Mouse (Mus musculus) kidney, adult 2 months (tissue): ENCODE measurements around the gene Mcur1. TPM values are rescaled to one million over a fixed set of nuclear protein-coding genes. Genes with fewer than 3 reads are reported as not detected.
A peak's percentile ranks its signal among the peaks of the same experiment; 100 is the strongest.

Experiments
- DNase-seq: peaks from one replicate; pipeline ENCODE4 v3.0.0; 2021
- H3K27ac ChIP-seq: fragments of 200-500 bp; 2 replicates; pipeline ENCODE4 v1.5.1; 2012; ENCODE audit warnings: low read depth, low read length, control low read depth, inconsistent platforms; ENCODE audit not compliant: insufficient read depth
- H3K27me3 ChIP-seq: fragments of 200-500 bp; replicated peaks from 2 replicates; pipeline ENCODE4 v1.6.1; 2012; ENCODE audit warnings: mild to moderate bottlenecking, moderate library complexity, low read length, inconsistent platforms; ENCODE audit not compliant: control insufficient read depth, insufficient read depth
- H3K36me3 ChIP-seq: fragments of 200-500 bp; 2 replicates; pipeline ENCODE4 v1.6.1; 2012; ENCODE audit warnings: mild to moderate bottlenecking, moderate library complexity, low read length, inconsistent platforms; ENCODE audit not compliant: control insufficient read depth, insufficient read depth
- H3K4me1 ChIP-seq: fragments of 200-500 bp; 2 replicates; pipeline ENCODE4 v1.6.1; 2011; ENCODE audit warnings: low read length; ENCODE audit not compliant: control insufficient read depth, insufficient read depth
- H3K4me3 ChIP-seq: fragments of 200-500 bp; 2 replicates; pipeline ENCODE4 v1.5.1; 2011; ENCODE audit warnings: mild to moderate bottlenecking, low read depth, low read length, control low read depth; ENCODE audit not compliant: insufficient read depth
- CTCF ChIP-seq: fragments of 200-500 bp; conservative IDR thresholded peaks from 2 replicates; pipeline ENCODE4 v1.5.1; 2011; ENCODE audit warnings: low read depth, mild to moderate bottlenecking, control low read depth, low read length, moderate library complexity, mixed read lengths; ENCODE audit not compliant: insufficient read depth, insufficient read length
- POLR2A ChIP-seq: fragments of 200-500 bp; IDR thresholded peaks from one replicate; pipeline ENCODE4 v1.6.1; 2011; ENCODE audit warnings: low read depth, low read length, control low read depth
- WGBS: fragments of 180-500 bp; shearing (Covaris S2); methylation state at CpG from one replicate; pipeline ENCODE4 v1.1.7; 2018; 5-methylcytosine and 5-hydroxymethylcytosine counted together
- polyA plus RNA-seq: library from polyadenylated mRNA; depleted of rRNA; stranded (reverse); fragments of >200 nt; gene quantifications from 2 replicates; pipeline ENCODE4 v1.2.3, GENCODE M21; 2012

Mcur1 gene
- polyA plus RNA-seq, 1 experiment, result 87.2 TPM

GRCm38 (mm10) chr13:43516119-43516518 is 43.9 kb downstream of the Mcur1 start:
- no peak overlapping the region for H3K4me3 ChIP-seq
- H3K27ac ChIP-seq, result no peak overlapping the region
- no peaks in the 10 kb centered on the region for H3K4me1 ChIP-seq
- TF ChIP-seq POLR2A (no peak), CTCF (no peak)
- DNase-seq, result no peak
- no peaks in the 10 kb centered on the region for H3K27me3 ChIP-seq
- 93% methylated on average over 5 of the region's 5 CpGs for WGBS
- no peaks in the 10 kb centered on the region for H3K36me3 ChIP-seq

- 79% methylated on average over 8 of the region's 8 CpGs for WGBS
- TF ChIP-seq POLR2A (no peak), CTCF (no peak)
Observed at GRCm38 (mm10) chr13:43514950-43515358, 45.0 kb downstream of the Mcur1 start.

GRCm38 (mm10) chr13:43512736-43513135 is 47.3 kb downstream of the Mcur1 start:
- Histone ChIP-seq H3K36me3 (no peaks in the 10 kb centered on the region), H3K4me1 (0 out of 2 replicates have a peak, but pooled peaks cover 2% of the 10 kb centered on the region), H3K27ac (no peak overlapping the region), H3K27me3 (no peaks in the 10 kb centered on the region), H3K4me3 (no peak overlapping the region)
- DNase-seq, result no peak
- TF ChIP-seq CTCF (no peak), POLR2A (no peak)
- 92% methylated on average over 3 of the region's 3 CpGs for WGBS

More at GRCm38 (mm10) chr13:43514950-43515358, 45.0 kb downstream of the Mcur1 start:
- H3K36me3 ChIP-seq, result no peaks in the 10 kb centered on the region
- no peak overlapping the region for H3K4me3 ChIP-seq
- H3K27me3 ChIP-seq, result no peaks in the 10 kb centered on the region
- no peak overlapping the region for H3K27ac ChIP-seq
- DNase-seq, result no peak
- H3K4me1 ChIP-seq, result 0 out of 2 replicates have a peak, but pooled peaks cover 2% of the 10 kb centered on the region

GRCm38 (mm10) chr13:43505798-43506197 is 54.2 kb downstream of the Mcur1 start:
- Histone ChIP-seq H3K36me3 (no peaks in the 10 kb centered on the region), H3K27me3 (no peaks in the 10 kb centered on the region), H3K4me1 (peaks cover 7% of the 10 kb centered on the region; the same call in 1 of the 2 replicates), H3K4me3 (no peak overlapping the region), H3K27ac (no peak overlapping the region)
- WGBS, result 92% methylated on average over 3 of the region's 3 CpGs
- DNase-seq, result no peak
- no peak for TF ChIP-seq CTCF
- TF ChIP-seq POLR2A, result no peak

GRCm38 (mm10) chr13:43503395-43503850 is 56.6 kb downstream of the Mcur1 start:
- peak; percentile 51 for DNase-seq
- peaks cover 8% of the 10 kb centered on the region; the same call in 1 of the 2 replicates for H3K4me1 ChIP-seq
- no peaks in the 10 kb centered on the region for H3K36me3 ChIP-seq
- peak overlapping the region; percentile 33; the same call in 1 of the 2 replicates for H3K4me3 ChIP-seq
- 12% methylated on average over 19 of the region's 19 CpGs for WGBS
- H3K27me3 ChIP-seq, result no peaks in the 10 kb centered on the region
- TF ChIP-seq CTCF (no peak), POLR2A (no peak)
- no peak overlapping the region for H3K27ac ChIP-seq

- H3K27me3 ChIP-seq, result no peaks in the 10 kb centered on the region
Observed at GRCm38 (mm10) chr13:43501601-43502000, 58.4 kb downstream of the Mcur1 start.

GRCm38 (mm10) chr13:43500483-43500850 is 59.5 kb downstream of the Mcur1 start:
- no peaks in the 10 kb centered on the region for H3K27me3 ChIP-seq
- TF ChIP-seq POLR2A, result no peak
- TF ChIP-seq CTCF, result no peak
- WGBS, result 95% methylated on average over 4 of the region's 4 CpGs
- no peak overlapping the region for H3K27ac ChIP-seq
- H3K36me3 ChIP-seq, result no peaks in the 10 kb centered on the region
- H3K4me3 ChIP-seq, result no peak overlapping the region
- peaks cover 8% of the 10 kb centered on the region; the same call in 1 of the 2 replicates for H3K4me1 ChIP-seq
- DNase-seq, result no peak

More at GRCm38 (mm10) chr13:43501601-43502000, 58.4 kb downstream of the Mcur1 start:
- 88% methylated on average over 5 of the region's 5 CpGs for WGBS
- H3K36me3 ChIP-seq, result no peaks in the 10 kb centered on the region
- DNase-seq, result no peak
- no peak overlapping the region for H3K27ac ChIP-seq
- TF ChIP-seq POLR2A (no peak), CTCF (no peak)
- peaks cover 8% of the 10 kb centered on the region; the same call in 1 of the 2 replicates for H3K4me1 ChIP-seq
- no peak overlapping the region for H3K4me3 ChIP-seq
